Mouse (Mus musculus): ENCODE measurements around the gene Akain1.

Akain1 gene

DNA sequence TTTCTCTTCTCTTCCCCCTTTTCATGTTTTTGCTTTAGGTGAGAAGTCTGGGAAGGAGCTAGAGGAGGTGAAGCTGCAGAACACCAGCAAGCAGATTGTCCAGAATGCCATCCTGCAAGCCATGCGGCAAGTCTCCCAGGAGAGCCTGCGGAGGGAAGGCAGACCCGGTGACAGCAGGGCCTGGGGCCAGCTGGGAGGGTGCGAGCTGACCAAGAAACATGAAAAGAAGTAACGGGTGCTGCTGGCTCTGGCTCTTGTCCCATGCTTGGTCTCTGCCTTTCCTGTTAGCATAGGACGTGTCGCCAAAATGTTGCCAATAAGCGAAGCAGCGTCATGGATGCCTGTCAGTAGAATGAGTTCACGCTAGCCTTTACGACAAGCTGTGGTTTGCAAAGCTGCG, 48.0 kb downstream of the Akain1 start:
- no peak for DNase-seq (ENCODE audit: low spot score)

DNA sequence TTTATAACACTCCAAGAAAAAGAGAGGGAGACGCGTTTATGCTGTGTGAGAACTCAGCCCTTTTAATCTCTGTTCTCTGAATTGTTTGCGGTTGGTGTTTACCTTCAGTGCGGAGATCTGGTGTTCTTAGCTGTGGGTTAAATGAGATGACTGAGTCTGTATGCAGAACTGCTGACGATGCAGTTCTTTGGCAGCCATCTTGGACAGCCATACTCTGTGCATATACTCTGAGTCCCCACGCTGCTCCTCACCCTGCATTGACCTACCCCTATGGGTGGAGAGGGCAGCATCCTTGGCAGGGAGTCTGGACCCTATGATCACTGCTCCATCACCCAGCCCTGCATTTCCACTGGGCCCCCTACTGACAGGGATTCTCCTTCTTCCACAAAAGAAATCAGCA, 48.8 kb downstream of the Akain1 start:
- DNase-seq (ENCODE audit: low spot score), result no peak

DNA sequence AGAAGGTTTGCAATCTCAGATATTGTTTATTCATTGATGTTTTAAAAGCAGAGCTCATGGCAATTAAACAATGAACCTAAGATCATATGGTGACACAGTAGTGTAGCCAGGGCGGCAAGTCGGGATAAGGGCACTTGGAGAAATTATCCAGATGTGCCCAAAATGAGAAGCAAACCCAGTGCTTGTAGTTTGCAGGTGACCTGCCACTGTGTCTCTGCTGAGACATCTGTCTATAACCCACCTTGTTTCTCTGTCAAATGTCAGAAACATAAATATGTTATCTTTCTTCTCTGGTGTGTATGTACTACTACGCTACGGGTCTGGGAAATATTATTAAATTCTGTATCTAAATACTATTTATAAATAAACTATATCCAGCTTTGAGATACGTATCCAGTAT, 49.7 kb downstream of the Akain1 start:
- no peak for DNase-seq (ENCODE audit: low spot score)

GRCm38 (mm10) chr17:69492368-69492767, 53.2 kb downstream of the Akain1 start:
- DNase-seq (ENCODE audit: low spot score), result peak; percentile 35

GRCm38 (mm10) chr17:69495531-69495930, 56.4 kb downstream of the Akain1 start:
- no peak for DNase-seq (ENCODE audit: low spot score)

- no peak for DNase-seq (ENCODE audit: low spot score)
These were observed 57.0 kb downstream of the Akain1 start for GRCm38 (mm10) chr17:69496125-69496524.

DNA sequence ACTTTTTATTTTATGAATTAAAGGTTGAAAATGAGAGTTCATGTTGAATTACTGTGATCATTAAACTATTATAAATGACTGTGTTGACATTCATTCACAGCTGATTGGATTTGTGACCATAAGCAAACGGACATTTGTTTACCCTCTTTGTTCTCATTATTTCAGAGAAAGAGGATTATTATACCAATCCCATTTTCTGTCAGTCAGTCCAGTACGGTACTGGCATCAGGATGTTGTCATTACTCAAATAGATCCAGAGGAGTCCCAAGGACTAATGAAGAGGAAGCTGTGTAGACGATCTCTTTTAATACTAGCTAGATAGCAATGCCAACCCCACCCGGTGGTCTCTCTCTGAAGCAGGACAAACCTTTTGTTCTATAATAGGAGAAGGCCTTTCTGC, 58.2 kb downstream of the Akain1 start:
- no peak for DNase-seq (ENCODE audit: low spot score)

DNA sequence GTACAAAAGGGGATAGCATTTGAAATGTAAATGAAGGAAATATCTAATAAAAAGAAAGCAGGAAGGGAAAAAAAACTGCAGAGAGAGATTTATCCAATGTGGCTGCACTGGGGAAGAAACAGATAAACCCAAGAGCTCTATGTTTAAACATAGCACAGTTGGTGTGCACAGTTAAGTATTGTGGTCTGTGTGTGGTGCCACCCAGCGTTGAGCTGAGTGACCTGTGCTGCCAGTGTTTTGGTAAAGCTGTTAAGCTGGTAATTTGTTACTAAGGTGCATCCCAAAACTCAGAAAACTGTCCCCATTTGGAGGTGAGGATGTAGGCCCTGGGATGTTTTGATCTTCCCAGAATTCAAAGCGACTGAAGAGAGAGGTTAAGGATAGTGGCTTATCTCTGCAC, 59.8 kb downstream of the Akain1 start:
- no peak for DNase-seq (ENCODE audit: low spot score)

GRCm38 (mm10) chr17:69499441-69499840, 60.3 kb downstream of the Akain1 start:
- no peak for DNase-seq (ENCODE audit: low spot score)

- peak; percentile 39 for DNase-seq (ENCODE audit: low spot score)
These were observed 66.9 kb downstream of the Akain1 start for GRCm38 (mm10) chr17:69506070-69506469.

DNA sequence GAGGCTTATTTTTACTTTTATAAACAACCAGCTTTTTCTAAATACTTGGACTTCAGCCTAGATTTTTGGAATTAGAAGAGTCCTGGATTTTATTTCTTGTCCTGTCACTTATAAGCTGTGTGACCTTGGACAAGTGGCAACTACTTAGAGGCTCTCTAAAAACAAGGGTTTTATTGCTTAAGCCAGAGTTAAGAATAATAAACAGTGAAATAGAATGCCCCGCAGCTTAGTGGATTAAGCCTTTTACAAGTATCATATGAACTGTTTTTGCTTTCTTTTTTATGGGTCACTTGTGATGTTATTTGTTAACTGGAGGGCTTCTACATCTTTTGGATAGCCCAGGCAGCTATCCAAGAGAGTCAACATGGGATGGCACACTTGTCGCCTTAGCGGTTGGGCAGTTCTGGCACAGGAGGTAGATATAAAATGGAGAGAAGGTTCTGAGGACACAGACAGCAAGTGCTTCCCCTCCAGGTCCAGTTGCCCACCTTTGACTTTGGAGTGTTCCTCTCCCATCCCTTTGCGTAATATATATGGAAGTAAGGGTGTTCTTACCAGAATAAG, 77.3 kb downstream of the Akain1 start:
- no peak for DNase-seq (ENCODE audit: low spot score)

DNA sequence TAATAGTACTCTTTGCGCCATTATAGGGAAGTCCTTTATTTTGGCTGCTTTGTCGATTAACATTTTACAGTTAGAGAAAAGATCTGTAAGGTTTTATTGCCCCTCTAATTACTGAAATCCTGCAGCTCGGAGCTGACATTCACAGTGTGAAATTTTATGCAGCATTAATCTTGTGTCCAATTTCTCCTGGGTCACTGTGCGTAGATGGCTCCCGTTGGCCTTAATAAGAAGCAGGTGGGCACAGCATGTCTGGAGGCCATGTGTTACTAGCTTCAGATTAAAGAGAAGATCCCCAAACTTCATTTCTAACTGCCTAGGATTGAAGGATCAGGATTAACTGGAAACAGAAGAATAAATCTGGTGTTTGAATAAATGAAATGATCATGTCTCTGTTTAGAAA, 92.3 kb downstream of the Akain1 start:
- no peak for DNase-seq (ENCODE audit: low spot score)

Measured in layer of hippocampus, adult 9-10 months (tissue).